Mouse (Mus musculus) heart, adult 2 months (tissue): ENCODE results near the gene Slc28a3. TPM values are rescaled to one million over a fixed set of nuclear protein-coding genes. Genes with fewer than 3 reads are reported as not detected.

Experiments
- DNase-seq, 2 experiments: peaks; one replicate each; pipeline ENCODE4 v3.0.0; 2021
- H3K27ac ChIP-seq: fragments of 200-600 bp; 2 replicates; pipeline ENCODE4 v1.8.1; 2022
- H3K27me3 ChIP-seq: fragments of 200-500 bp; 2 replicates; pipeline ENCODE4 v1.6.1; 2012; ENCODE audit warnings: mild to moderate bottlenecking, low read length, inconsistent platforms, mixed read lengths; ENCODE audit not compliant: control insufficient read depth, insufficient read depth
- H3K36me3 ChIP-seq: fragments of 200-500 bp; 2 replicates; pipeline ENCODE4 v1.6.1; 2012; ENCODE audit warnings: low read length, inconsistent platforms; ENCODE audit not compliant: control insufficient read depth, insufficient read depth
- H3K4me1 ChIP-seq: fragments of 200-500 bp; 2 replicates; pipeline ENCODE4 v1.6.1; 2011; ENCODE audit warnings: low read length; ENCODE audit not compliant: control insufficient read depth, insufficient read depth
- H3K4me3 ChIP-seq: fragments of 200-600 bp; 2 replicates; pipeline ENCODE4 v1.8.1; 2022
- H3K79me2 ChIP-seq: fragments of 200-500 bp; replicated peaks from 2 replicates; pipeline ENCODE4 v1.6.1; 2012; ENCODE audit warnings: mild to moderate bottlenecking, inconsistent platforms, low read length, moderate library complexity, mixed read lengths; ENCODE audit not compliant: control insufficient read depth, insufficient read depth
- H3K9ac ChIP-seq: fragments of 200-500 bp; 2 replicates; pipeline ENCODE4 v1.6.1; 2012; ENCODE audit warnings: low read depth, mild to moderate bottlenecking, control low read depth, inconsistent platforms, low read length, mixed read lengths
- CTCF ChIP-seq: fragments of 200-600 bp; IDR thresholded peaks from 2 replicates; pipeline ENCODE4 v1.8.1; 2022; ENCODE audit warnings: antibody characterized with exemption, mild to moderate bottlenecking, moderate library complexity
- EP300 ChIP-seq: fragments of 200-500 bp; IDR thresholded peaks from 2 replicates; pipeline ENCODE4 v1.6.1; 2011; ENCODE audit warnings: low read depth, low read length, control low read depth; ENCODE audit not compliant: insufficient read depth
- POLR2A ChIP-seq: fragments of 200-500 bp; IDR thresholded peaks from 2 replicates; pipeline ENCODE4 v1.6.1; 2011; ENCODE audit warnings: mild to moderate bottlenecking, low read depth, low read length, control low read depth; ENCODE audit not compliant: insufficient read depth
- WGBS: fragments of 180-500 bp; shearing (Covaris S2); methylation state at CpG from one replicate; pipeline ENCODE4 v1.1.7; 2018; 5-methylcytosine and 5-hydroxymethylcytosine counted together
- intact Hi-C: fragments of 180-260 bp; cut with DNase I; formaldehyde crosslinking; loops from one replicate; pipeline ENCODE4 v1.15.1; 2025
- polyA plus RNA-seq: library from polyadenylated mRNA; depleted of rRNA; stranded (reverse); fragments of >200 nt; gene quantifications from 2 replicates; pipeline ENCODE4 v1.2.3, GENCODE M21; 2012
- total RNA-seq, 2 experiments: library from RNA; stranded (reverse); gene quantifications; 2 replicates each; pipeline ENCODE4 v1.2.3; 2021

Gene Slc28a3
- total and polyA plus RNA-seq, 3 experiments = 0.12 TPM; not detected in 2

GRCm38 (mm10) chr13:58523761-58524117, 86.9 kb downstream of the Slc28a3 start:
- no peaks in the 10 kb centered on the region for H3K79me2 ChIP-seq
- 32% methylated on average over 7 of the region's 7 CpGs for WGBS
- no peaks in the 10 kb centered on the region for H3K36me3 ChIP-seq
- no peak overlapping the region for H3K9ac ChIP-seq
- intact Hi-C loops = no loop called here
- H3K4me1 ChIP-seq = peaks cover 4% of the 10 kb centered on the region
- no peak overlapping the region for H3K4me3 ChIP-seq
- no peak for TF ChIP-seq POLR2A
- no peak for TF ChIP-seq CTCF
- no peak for TF ChIP-seq EP300
- H3K27ac ChIP-seq = no peak overlapping the region
- peaks cover 1% of the 10 kb centered on the region; the same call in 1 of the 2 replicates for H3K27me3 ChIP-seq
- no peak for DNase-seq

GRCm38 (mm10) chr13:58523011-58523760, 87.5 kb downstream of the Slc28a3 start:
- 12% methylated on average over 20 of the region's 20 CpGs for WGBS
- H3K36me3 ChIP-seq = no peaks in the 10 kb centered on the region
- H3K4me1 ChIP-seq = peaks cover 4% of the 10 kb centered on the region
- DNase-seq = no peak
- no peak overlapping the region for H3K27ac ChIP-seq
- intact Hi-C loops = no loop called here
- TF ChIP-seq POLR2A (no peak), CTCF (no peak), EP300 (no peak)
- H3K27me3 ChIP-seq = peaks cover 1% of the 10 kb centered on the region; the same call in 1 of the 2 replicates
- no peaks in the 10 kb centered on the region for H3K79me2 ChIP-seq
- no peak overlapping the region for H3K4me3 ChIP-seq
- H3K9ac ChIP-seq = no peak overlapping the region

- H3K4me1 ChIP-seq = peaks cover 4% of the 10 kb centered on the region
- TF ChIP-seq POLR2A = no peak
- no peak for TF ChIP-seq CTCF
- no peak for TF ChIP-seq EP300
- 87% methylated on average over 9 of the region's 9 CpGs for WGBS
- DNase-seq = no peak
- no peaks in the 10 kb centered on the region for H3K36me3 ChIP-seq
- H3K27me3 ChIP-seq = peaks cover 1% of the 10 kb centered on the region; the same call in 1 of the 2 replicates
- H3K79me2 ChIP-seq = no peaks in the 10 kb centered on the region
- H3K27ac ChIP-seq = no peak overlapping the region
- no peak overlapping the region for H3K9ac ChIP-seq
- intact Hi-C loops = no loop called here
- no peak overlapping the region for H3K4me3 ChIP-seq
Measured at GRCm38 (mm10) chr13:58521331-58522030, 89.2 kb downstream of the Slc28a3 start.

GRCm38 (mm10) chr13:58520580-58521330, 89.9 kb downstream of the Slc28a3 start:
- Histone ChIP-seq H3K27ac (no peak overlapping the region), H3K4me3 (no peak overlapping the region), H3K27me3 (peaks cover 1% of the 10 kb centered on the region; the same call in 1 of the 2 replicates), H3K79me2 (no peaks in the 10 kb centered on the region), H3K4me1 (peaks cover 4% of the 10 kb centered on the region), H3K9ac (no peak overlapping the region), H3K36me3 (no peaks in the 10 kb centered on the region)
- no peak for DNase-seq
- intact Hi-C loops = no loop called here
- WGBS = 49% methylated on average over 7 of the region's 7 CpGs
- no peak for TF ChIP-seq EP300
- TF ChIP-seq CTCF = no peak
- no peak for TF ChIP-seq POLR2A

GRCm38 (mm10) chr13:58520028-58520427, 90.6 kb downstream of the Slc28a3 start:
- TF ChIP-seq CTCF = no peak
- no peak for TF ChIP-seq EP300
- no peak for TF ChIP-seq POLR2A
- H3K4me3 ChIP-seq = no peak overlapping the region
- H3K27me3 ChIP-seq = peaks cover 1% of the 10 kb centered on the region; the same call in 1 of the 2 replicates
- H3K36me3 ChIP-seq = no peaks in the 10 kb centered on the region
- 57% methylated on average over 9 of the region's 9 CpGs for WGBS
- intact Hi-C loops = no loop called here
- H3K79me2 ChIP-seq = no peaks in the 10 kb centered on the region
- peaks cover 4% of the 10 kb centered on the region for H3K4me1 ChIP-seq
- no peak overlapping the region for H3K27ac ChIP-seq
- no peak overlapping the region for H3K9ac ChIP-seq
- DNase-seq = no peak

- H3K79me2 ChIP-seq = no peaks in the 10 kb centered on the region
- intact Hi-C loops = loop anchor here (5.0 kb wide), 1 partner anchor 129 kb away; the partner anchor contains the start of gene 2210016F16Rik
- no peak overlapping the region for H3K27ac ChIP-seq
- H3K9ac ChIP-seq = no peak overlapping the region
- H3K4me1 ChIP-seq = no peaks in the 10 kb centered on the region
- WGBS = 72% methylated on average over 4 of the region's 4 CpGs
- DNase-seq = no peak
- no peaks in the 10 kb centered on the region for H3K36me3 ChIP-seq
- TF ChIP-seq CTCF (peak; percentile 34; the same call in 1 of the 2 replicates), POLR2A (no peak)
- H3K27me3 ChIP-seq = no peaks in the 10 kb centered on the region
- H3K4me3 ChIP-seq = no peak overlapping the region
Measured at GRCm38 (mm10) chr13:58516277-58516676, 94.4 kb downstream of the Slc28a3 start.
